Mouse (Mus musculus) liver, postnatal 0 days (tissue): ENCODE results near the gene Sema5a.

Experiments used
- CTCF ChIP-seq: sonication (generic); IDR thresholded peaks from 2 replicates; pipeline ENCODE4 v1.5.1; 2016; ENCODE audit warnings: antibody characterized with exemption, low read depth
- EP300 ChIP-seq: IDR thresholded peaks from 2 replicates; pipeline ENCODE4 v1.6.1; 2016; ENCODE audit warnings: antibody characterized with exemption, low read depth, mild to moderate bottlenecking

GRCm38 (mm10) chr15:32306557-32307243 is 62.1 kb downstream of the Sema5a start:
- TF ChIP-seq CTCF, result no peak
- no peak for TF ChIP-seq EP300
